Mouse (Mus musculus): ENCODE results near the gene Trpv1. TPM values are rescaled to one million over a fixed set of nuclear protein-coding genes. Genes with fewer than 3 reads are reported as not detected.

The Trpv1 gene
- polyA plus RNA-seq (2015; fragmentation: Nextera tagmentation; extraction: Ambion mirVana): 0.06 and 0.11 TPM in 2 replicates

GRCm38 (mm10) chr11:73233992-73234391 is at the start of gene Trpv1:
TSS of gene Trpv1 (plus strand) at chr11:73234292.
- WGBS: 76% methylated on average over 5 of the region's 5 CpGs

GRCm38 (mm10) chr11:73185872-73186615 is 48.0 kb upstream of the Trpv1 start:
- H3K4me1 ChIP-seq (replicated peaks): no peaks in the 10 kb centered on the region
- 86% methylated on average over 10 of the region's 10 CpGs for WGBS
- ATAC-seq (replicated peaks; ENCODE audit: insufficient number of reproducible peaks, insufficient read depth, low FRiP score, low read depth): no peak
- H3K9me3 ChIP-seq (replicated peaks): no peaks in the 10 kb centered on the region
- no peak overlapping the region for H3K9ac ChIP-seq
- H3K4me3 ChIP-seq: no peak overlapping the region
- H3K4me2 ChIP-seq: no peak overlapping the region
- H3K27me3 ChIP-seq: no peaks in the 10 kb centered on the region
- peaks cover 34% of the 10 kb centered on the region for H3K36me3 ChIP-seq
- H3K27ac ChIP-seq: no peak overlapping the region

More at GRCm38 (mm10) chr11:73233992-73234391, at the start of gene Trpv1:
- no peak within 1 kb of the TSS for H3K9ac ChIP-seq
- H3K4me1 ChIP-seq (replicated peaks): 0 out of 2 replicates have a peak, but pooled peaks cover 7% of the 10 kb centered on the region
- no peaks in the 10 kb centered on the region for H3K9me3 ChIP-seq (replicated peaks)
- ATAC-seq (replicated peaks; ENCODE audit: insufficient number of reproducible peaks, insufficient read depth, low FRiP score, low read depth): no peak
- H3K36me3 ChIP-seq: no peaks in the 10 kb centered on the region
- H3K27ac ChIP-seq: no peak within 1 kb of the TSS
- H3K4me3 ChIP-seq: no peak within 1 kb of the TSS
- H3K4me2 ChIP-seq: no peak within 1 kb of the TSS
- H3K27me3 ChIP-seq: no peaks in the 10 kb centered on the region

- H3K27me3 ChIP-seq: no peaks in the 10 kb centered on the region
- H3K4me2 ChIP-seq: no peak overlapping the region
- ATAC-seq (replicated peaks; ENCODE audit: insufficient number of reproducible peaks, insufficient read depth, low FRiP score, low read depth): no peak
- no peaks in the 10 kb centered on the region for H3K4me1 ChIP-seq (replicated peaks)
- H3K4me3 ChIP-seq: no peak overlapping the region
- peaks cover 32% of the 10 kb centered on the region for H3K36me3 ChIP-seq
- no peak overlapping the region for H3K27ac ChIP-seq
- H3K9ac ChIP-seq: no peak overlapping the region
- no peaks in the 10 kb centered on the region for H3K9me3 ChIP-seq (replicated peaks)
- WGBS: 82% methylated on average over 6 of the region's 6 CpGs
Observed at GRCm38 (mm10) chr11:73187231-73187630, 46.9 kb upstream of the Trpv1 start.

- Histone ChIP-seq H3K27me3 (no peaks in the 10 kb centered on the region), H3K36me3 (peaks cover 13% of the 10 kb centered on the region)
- WGBS: 57% methylated on average over 6 of the region's 6 CpGs
Observed at GRCm38 (mm10) chr11:73193047-73193446, 41.0 kb upstream of the Trpv1 start.

DNA sequence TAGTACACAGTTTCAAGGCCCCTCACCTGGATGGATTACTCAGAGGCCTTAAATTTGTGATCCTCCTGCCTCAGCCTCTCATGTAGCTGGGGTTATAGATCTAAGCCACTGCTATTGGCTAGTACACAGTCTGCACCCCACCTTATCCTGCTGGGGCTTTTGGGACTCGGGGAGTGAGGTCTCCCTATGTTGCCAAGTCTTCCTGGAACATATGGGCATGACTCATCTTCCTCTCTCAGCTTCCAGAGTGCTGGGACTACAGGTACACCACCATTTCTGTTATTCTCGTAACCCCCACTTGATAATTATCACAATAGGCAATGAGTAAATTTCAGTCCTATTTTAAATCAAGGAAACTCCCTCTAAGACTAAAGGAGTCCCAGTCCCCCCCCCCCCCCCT is 39.6 kb upstream of the Trpv1 start:
- Histone ChIP-seq H3K9me3 (replicated peaks) (no peaks in the 10 kb centered on the region), H3K9ac (no peak overlapping the region), H3K27me3 (no peaks in the 10 kb centered on the region), H3K4me3 (no peak overlapping the region), H3K36me3 (peaks cover 11% of the 10 kb centered on the region), H3K27ac (no peak overlapping the region), H3K4me2 (no peak overlapping the region), H3K4me1 (replicated peaks) (peaks cover 8% of the 10 kb centered on the region)
- ATAC-seq (replicated peaks; ENCODE audit: insufficient number of reproducible peaks, insufficient read depth, low FRiP score, low read depth): no peak
- 70% methylated on average over 2 of the region's 2 CpGs for WGBS

More at GRCm38 (mm10) chr11:73193047-73193446, 41.0 kb upstream of the Trpv1 start:
- Histone ChIP-seq H3K27ac (no peak overlapping the region), H3K9me3 (replicated peaks) (no peaks in the 10 kb centered on the region), H3K4me3 (no peak overlapping the region), H3K9ac (no peak overlapping the region), H3K4me2 (no peak overlapping the region), H3K4me1 (replicated peaks) (peaks cover 2% of the 10 kb centered on the region)
- ATAC-seq (replicated peaks; ENCODE audit: insufficient number of reproducible peaks, insufficient read depth, low FRiP score, low read depth): no peak

GRCm38 (mm10) chr11:73198190-73198589 is 35.9 kb upstream of the Trpv1 start:
- Histone ChIP-seq H3K4me2 (peak overlapping the region; percentile 95), H3K9me3 (replicated peaks) (no peaks in the 10 kb centered on the region), H3K9ac (peak overlapping the region; percentile 85), H3K36me3 (no peaks in the 10 kb centered on the region), H3K4me3 (peak overlapping the region; percentile 71), H3K4me1 (replicated peaks) (peaks cover 13% of the 10 kb centered on the region), H3K27me3 (no peaks in the 10 kb centered on the region), H3K27ac (no peak overlapping the region)
- ATAC-seq (replicated peaks; ENCODE audit: insufficient number of reproducible peaks, insufficient read depth, low FRiP score, low read depth): no peak
- WGBS: 9% methylated on average over 1 of the region's 1 CpGs

- Histone ChIP-seq H3K4me2 (peak within 1 kb of the TSS; percentile 95), H3K4me1 (replicated peaks) (peaks cover 13% of the 10 kb centered on the region), H3K27me3 (no peaks in the 10 kb centered on the region), H3K36me3 (no peaks in the 10 kb centered on the region), H3K4me3 (peak within 1 kb of the TSS; percentile 71), H3K9ac (peak within 1 kb of the TSS; percentile 85), H3K9me3 (replicated peaks) (no peaks in the 10 kb centered on the region), H3K27ac (peak within 1 kb of the TSS; percentile 71)
- peak; percentile 93 for ATAC-seq (replicated peaks; ENCODE audit: insufficient number of reproducible peaks, insufficient read depth, low FRiP score, low read depth)
- under 1% methylated on average over 22 of the region's 22 CpGs for WGBS
Observed at GRCm38 (mm10) chr11:73198603-73199229, 35.4 kb upstream of the Trpv1 start, which contains the start of gene Ctns. TSS of gene Ctns (minus strand) at chr11:73199042.

DNA sequence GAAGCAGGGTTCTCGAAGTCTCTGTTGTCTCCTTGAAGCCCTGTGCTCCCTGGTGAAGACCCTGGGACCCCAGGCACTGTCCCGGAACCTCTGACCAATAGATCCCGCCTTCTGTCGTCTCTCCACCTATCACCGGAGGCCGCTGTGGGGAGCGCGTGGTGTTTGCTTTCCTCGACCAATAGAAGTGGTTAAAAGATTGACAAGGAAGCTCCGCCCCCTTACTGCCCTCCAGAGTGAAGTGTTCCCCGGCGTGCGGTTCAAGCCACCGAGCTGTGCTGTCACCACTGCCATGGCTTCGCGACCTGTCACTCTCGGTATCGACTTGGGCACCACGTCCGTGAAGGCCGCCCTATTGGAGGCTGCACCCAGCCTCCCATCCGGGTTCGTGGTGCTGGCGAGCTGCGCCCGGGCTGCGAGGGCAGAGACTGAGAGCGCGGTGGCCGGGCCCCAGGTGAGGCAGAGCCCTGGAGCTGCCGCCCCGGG is 34.8 kb upstream of the Trpv1 start, which contains the start of gene Shpk:
Shpk (plus strand) TSS at position 231 of the 483 bp plus-strand sequence.
- WGBS: under 1% methylated on average over 32 of the region's 32 CpGs

DNA sequence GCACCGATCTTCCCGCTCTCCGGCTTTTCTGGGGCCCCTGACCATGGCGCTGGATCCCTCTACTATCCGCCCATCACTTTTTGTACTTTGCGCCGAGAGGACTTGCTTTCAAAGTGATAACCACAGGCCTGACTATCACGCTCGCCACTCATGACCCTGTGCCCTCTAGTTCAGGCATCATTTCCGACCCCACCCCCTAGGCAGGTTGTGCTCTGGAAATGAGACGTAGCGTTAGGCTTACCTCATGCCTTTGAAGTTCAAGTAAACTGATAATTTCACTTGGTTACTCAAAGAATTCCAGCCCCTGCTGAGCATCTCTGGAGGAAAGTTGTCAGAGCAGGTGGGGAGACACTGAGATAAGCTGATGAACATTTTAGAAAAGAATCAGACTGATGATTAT is 34.2 kb upstream of the Trpv1 start:
- Histone ChIP-seq H3K4me2 (peak overlapping the region; percentile 95), H3K27ac (no peak overlapping the region), H3K9ac (peak overlapping the region; percentile 85), H3K4me1 (replicated peaks) (peaks cover 13% of the 10 kb centered on the region), H3K4me3 (peak overlapping the region; percentile 71), H3K27me3 (no peaks in the 10 kb centered on the region), H3K9me3 (replicated peaks) (no peaks in the 10 kb centered on the region), H3K36me3 (no peaks in the 10 kb centered on the region)
- no peak for ATAC-seq (replicated peaks; ENCODE audit: insufficient number of reproducible peaks, insufficient read depth, low FRiP score, low read depth)
- WGBS: 5% methylated on average over 12 of the region's 12 CpGs

More for the DNA sequence above, 34.8 kb upstream of the Trpv1 start, which contains the start of gene Shpk:
- Histone ChIP-seq H3K4me3 (peak within 1 kb of the TSS; percentile 71), H3K4me1 (replicated peaks) (peaks cover 13% of the 10 kb centered on the region), H3K27ac (peak within 1 kb of the TSS; percentile 71), H3K9me3 (replicated peaks) (no peaks in the 10 kb centered on the region), H3K27me3 (no peaks in the 10 kb centered on the region), H3K9ac (peak within 1 kb of the TSS; percentile 85), H3K4me2 (peak within 1 kb of the TSS; percentile 95), H3K36me3 (no peaks in the 10 kb centered on the region)
- ATAC-seq (replicated peaks; ENCODE audit: insufficient number of reproducible peaks, insufficient read depth, low FRiP score, low read depth): peak; percentile 96

DNA sequence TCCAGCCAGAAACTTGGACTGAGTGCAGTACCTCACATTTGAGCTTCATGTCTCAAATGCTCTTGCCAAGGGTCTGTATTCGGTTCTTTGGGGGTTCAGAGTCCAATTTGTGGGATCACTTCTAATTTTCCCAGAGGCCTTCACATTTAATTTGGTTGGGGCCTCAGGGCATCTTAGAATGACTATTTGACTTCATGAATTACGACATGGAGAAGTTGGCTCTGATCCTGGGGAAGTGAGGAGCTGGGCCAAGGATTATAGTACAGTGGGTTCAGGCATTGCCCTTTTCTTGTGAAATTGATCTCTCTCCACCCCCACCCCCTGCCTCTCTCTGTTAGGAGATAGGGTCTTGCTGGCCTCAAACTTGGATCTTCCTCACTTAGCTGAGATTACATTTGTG is 33.1 kb upstream of the Trpv1 start:
- H3K4me3 ChIP-seq: no peak overlapping the region
- H3K4me2 ChIP-seq: no peak overlapping the region
- ATAC-seq (replicated peaks; ENCODE audit: insufficient number of reproducible peaks, insufficient read depth, low FRiP score, low read depth): no peak
- H3K27me3 ChIP-seq: no peaks in the 10 kb centered on the region
- peaks cover 13% of the 10 kb centered on the region for H3K4me1 ChIP-seq (replicated peaks)
- no peak overlapping the region for H3K9ac ChIP-seq
- no peak overlapping the region for H3K27ac ChIP-seq
- no peaks in the 10 kb centered on the region for H3K9me3 ChIP-seq (replicated peaks)
- no peaks in the 10 kb centered on the region for H3K36me3 ChIP-seq
- WGBS: 81% methylated on average over 2 of the region's 2 CpGs

DNA sequence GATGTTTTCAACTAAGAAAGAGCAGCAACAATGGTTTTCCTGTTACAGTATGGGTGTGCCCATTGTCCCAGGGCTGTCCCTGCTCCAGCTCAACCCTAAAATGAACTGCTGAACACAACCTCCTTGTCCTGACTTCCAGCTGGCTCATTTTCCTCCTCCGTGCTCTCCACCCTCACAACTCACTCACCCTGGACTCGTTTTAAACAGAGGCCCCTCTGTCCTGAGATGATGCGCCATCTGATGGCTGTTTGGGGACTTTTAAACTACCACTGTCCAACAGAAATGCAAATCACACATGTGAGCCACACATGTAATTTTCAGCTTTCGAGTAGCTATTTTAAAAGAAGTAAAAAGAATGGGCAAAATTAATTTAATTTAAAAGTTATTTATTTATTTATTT is 32.5 kb upstream of the Trpv1 start:
- Histone ChIP-seq H3K27ac (no peak overlapping the region), H3K9ac (no peak overlapping the region), H3K27me3 (no peaks in the 10 kb centered on the region), H3K4me2 (no peak overlapping the region), H3K36me3 (no peaks in the 10 kb centered on the region), H3K4me3 (no peak overlapping the region), H3K4me1 (replicated peaks) (peaks cover 13% of the 10 kb centered on the region), H3K9me3 (replicated peaks) (no peaks in the 10 kb centered on the region)
- WGBS: 33% methylated on average over 4 of the region's 4 CpGs
- ATAC-seq (replicated peaks; ENCODE audit: insufficient number of reproducible peaks, insufficient read depth, low FRiP score, low read depth): no peak
